Mouse (Mus musculus): ENCODE measurements around the gene B130006D01Rik.

- TF ChIP-seq CTCF (IDR thresholded peaks at IDR 0.05; ENCODE audit: low read depth, low read length) = no peak
- no peak for TF ChIP-seq POLR2A (IDR thresholded peaks at IDR 0.05; ENCODE audit: extremely low read depth, insufficient read depth, low read length)
Measured at GRCm38 (mm10) chr11:95764806-95765205, 41.4 kb downstream of the B130006D01Rik start.
